Mouse (Mus musculus) frontal cortex, postnatal 14 days (tissue): ENCODE measurements around the gene Vmn2r24.
"Not testable (repeated sequence)": the region's sequence is repeated elsewhere in the genome, so short reads cannot be mapped to it uniquely, and the experiment has no call there.

Experiments used
- DNase-seq, 2 experiments: peaks; one replicate each; pipeline ENCODE4 v3.0.0; 2022; ENCODE audit warnings: low spot score in 2 of 2

The Vmn2r24 gene

DNA sequence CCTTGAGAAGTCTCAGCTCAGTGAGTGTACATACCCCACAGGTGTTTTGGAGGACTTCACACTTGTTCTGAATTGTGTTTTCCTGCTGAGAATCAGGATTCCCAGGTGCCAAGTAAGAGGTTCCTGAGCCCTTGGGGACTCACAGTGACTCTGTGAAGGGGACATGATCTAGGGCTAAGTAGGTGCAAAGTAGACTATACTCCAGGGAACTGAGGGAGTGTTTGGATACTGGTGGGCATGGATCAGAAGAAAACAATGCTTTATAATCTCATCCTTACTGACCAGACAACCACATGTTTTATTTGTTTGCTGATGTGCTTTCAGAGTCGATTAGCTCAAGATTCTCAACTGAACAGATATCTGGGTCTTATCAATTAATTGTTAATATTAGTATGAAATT lies at the start of gene Vmn2r24:
Gene Vmn2r24 (plus strand): TSS at position 301 of the 400 bp plus-strand sequence.
- no peak for DNase-seq

DNA sequence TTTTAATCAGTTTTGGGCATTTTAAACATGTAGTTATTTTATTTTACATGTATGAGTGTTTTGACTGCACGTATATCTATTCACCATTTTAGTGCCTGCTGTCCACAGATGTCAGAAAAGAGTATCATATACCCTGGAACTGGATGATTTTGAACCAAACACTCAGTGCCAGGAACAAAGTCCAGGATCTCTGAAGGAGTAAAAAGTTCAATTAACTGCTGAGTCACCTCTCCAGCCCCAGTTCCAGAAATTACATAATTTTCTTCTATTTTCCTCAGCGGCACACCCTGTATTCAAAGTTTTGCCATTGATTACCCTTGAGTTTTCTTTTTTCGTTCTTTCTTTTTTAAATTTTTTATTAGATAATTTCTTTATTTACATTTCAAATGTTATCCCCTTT lies 8.6 kb upstream of the Vmn2r24 start:
- no peak for DNase-seq

DNA sequence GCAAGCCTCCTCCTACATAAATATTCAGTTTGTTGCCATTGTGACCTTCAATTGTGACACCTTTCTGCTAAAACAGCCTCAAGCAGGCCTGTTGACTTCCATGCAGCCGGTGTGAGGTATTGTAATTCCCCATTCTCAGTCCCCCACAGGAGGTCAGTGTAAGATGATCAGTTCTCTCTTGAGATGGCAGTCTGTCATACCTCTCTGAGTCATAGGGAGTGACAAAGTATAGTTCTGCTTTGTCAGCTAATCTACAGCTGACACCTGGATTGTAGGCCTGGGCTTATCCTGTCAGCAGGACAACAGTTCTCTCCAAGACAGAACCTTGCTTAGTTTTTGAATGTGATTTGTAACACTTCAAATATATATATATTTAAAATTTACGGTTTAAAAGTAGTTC lies 6.2 kb downstream of the Vmn2r24 start:
- no peak for DNase-seq

DNA sequence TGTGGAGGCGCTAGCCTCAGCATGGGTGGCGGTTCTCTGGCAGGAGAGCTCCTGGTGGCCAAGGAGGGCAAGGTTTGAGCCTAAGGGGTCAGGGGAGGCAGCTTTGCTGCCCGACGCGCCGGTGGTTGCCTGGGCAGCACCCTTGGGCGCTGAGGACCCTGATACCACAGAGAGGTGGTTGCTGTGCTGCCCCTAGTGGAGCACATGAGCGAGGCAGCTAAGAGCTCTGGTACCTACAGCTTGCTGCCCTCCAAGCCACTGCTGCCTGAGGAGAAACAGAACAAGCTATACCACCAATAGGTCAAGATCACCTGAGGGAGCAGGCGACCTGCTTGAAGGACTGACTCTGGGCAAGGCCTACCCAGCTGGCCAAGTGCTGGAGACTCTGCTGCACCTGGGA lies 15.1 kb downstream of the Vmn2r24 start:
- DNase-seq = no peak

DNA sequence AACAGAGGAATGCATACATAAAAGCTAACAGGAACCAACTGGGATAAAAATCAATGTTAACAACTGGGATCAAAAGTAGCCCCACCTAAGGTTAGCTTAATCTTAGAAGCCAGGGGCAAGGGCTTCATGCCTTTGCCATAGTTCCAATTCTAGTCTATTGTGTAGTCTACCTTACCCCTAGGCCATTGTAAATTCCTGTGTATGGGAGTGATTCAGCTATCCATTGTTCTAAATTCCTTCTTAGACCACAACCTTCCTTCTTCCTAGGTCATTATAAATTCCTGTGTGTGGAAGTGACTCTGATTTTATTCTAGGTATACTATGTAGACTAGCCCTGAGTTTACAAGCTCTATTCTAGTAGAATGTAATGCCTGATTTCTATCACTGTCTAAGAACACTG lies 31.6 kb downstream of the Vmn2r24 start:
- DNase-seq = not testable (repeated sequence)

DNA sequence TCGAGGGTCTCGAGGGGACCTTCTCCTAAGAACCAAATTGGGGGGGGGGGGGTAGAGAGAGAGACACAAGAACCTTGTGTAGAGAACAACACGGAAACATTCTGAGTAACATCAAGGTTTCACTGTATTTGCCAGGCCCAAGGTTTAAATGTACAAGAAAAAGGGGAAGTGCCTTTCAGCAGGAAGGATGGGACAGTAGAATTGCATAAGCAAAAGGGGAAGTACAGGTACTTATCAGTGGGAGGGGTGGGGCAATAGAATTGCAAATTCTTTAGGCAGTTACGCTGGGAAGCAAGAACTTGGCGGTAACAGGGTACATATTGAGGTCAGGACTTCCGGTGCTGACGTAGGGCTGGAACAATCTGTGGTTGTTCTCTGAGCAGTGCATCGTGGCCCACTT lies 41.3 kb downstream of the Vmn2r24 start:
- DNase-seq = no peak

DNA sequence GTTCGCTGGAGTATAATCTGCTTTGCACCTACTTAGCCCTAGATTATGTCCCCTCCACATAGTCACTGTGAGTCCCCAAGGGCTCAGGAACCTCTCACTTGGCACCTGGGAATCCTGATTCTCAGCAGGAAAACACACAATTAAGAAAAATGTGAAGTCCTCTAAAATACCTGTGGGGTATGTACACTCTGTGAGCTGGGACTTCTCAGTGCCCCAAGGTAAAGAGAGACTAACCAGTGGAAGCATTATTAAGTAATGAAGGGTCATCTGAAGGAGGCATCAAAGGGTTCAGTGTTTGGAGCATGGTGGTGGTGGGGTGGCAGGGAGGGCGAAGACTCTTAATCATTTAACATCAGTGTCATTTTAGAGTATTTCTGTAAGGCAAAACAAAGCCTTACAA lies 74.7 kb downstream of the Vmn2r24 start, which contains the start of gene Vmn2r25:
Gene Vmn2r25 (minus strand): TSS at position 101 of the 400 bp plus-strand sequence.
- not testable (repeated sequence) for DNase-seq
